Mouse (Mus musculus) heart, adult 2 months (tissue): ENCODE measurements around the gene Opalin.

Source experiments
- CTCF ChIP-seq: fragments of 200-600 bp; IDR thresholded peaks from 2 replicates; pipeline ENCODE4 v1.8.1; 2022; ENCODE audit warnings: antibody characterized with exemption, mild to moderate bottlenecking, moderate library complexity
- POLR2A ChIP-seq: fragments of 200-500 bp; IDR thresholded peaks from 2 replicates; pipeline ENCODE4 v1.6.1; 2011; ENCODE audit warnings: mild to moderate bottlenecking, low read depth, low read length, control low read depth; ENCODE audit not compliant: insufficient read depth

- TF ChIP-seq POLR2A (no peak), CTCF (no peak)
Observed at GRCm38 (mm10) chr19:41091901-41092300, 15.0 kb upstream of the Opalin start.
